Mouse (Mus musculus) erythroblast, embryonic 14.5 days (primary cell): Measurements from ENCODE around the gene Cfap126.
"Not testable (repeated sequence)": the region's sequence is repeated elsewhere in the genome, so short reads cannot be mapped to it uniquely, and the experiment has no call there.

Experiments used
- GATA1 ChIP-seq: IDR thresholded peaks from 2 replicates; pipeline ENCODE4 v1.6.1; 2012; ENCODE audit warnings: low read length, inconsistent platforms, mixed read lengths
- TAL1 ChIP-seq: IDR thresholded peaks from 3 replicates; pipeline ENCODE4 v1.6.1; 2012; ENCODE audit warnings: low read length, inconsistent platforms, mixed read lengths

GRCm38 (mm10) chr1:171077192-171077591 is 36.5 kb upstream of the Cfap126 start:
- TF ChIP-seq GATA1, TAL1: not testable (repeated sequence)
